ENCODE assay signal across 8 mouse cellular contexts in the genomic region with DNA sequence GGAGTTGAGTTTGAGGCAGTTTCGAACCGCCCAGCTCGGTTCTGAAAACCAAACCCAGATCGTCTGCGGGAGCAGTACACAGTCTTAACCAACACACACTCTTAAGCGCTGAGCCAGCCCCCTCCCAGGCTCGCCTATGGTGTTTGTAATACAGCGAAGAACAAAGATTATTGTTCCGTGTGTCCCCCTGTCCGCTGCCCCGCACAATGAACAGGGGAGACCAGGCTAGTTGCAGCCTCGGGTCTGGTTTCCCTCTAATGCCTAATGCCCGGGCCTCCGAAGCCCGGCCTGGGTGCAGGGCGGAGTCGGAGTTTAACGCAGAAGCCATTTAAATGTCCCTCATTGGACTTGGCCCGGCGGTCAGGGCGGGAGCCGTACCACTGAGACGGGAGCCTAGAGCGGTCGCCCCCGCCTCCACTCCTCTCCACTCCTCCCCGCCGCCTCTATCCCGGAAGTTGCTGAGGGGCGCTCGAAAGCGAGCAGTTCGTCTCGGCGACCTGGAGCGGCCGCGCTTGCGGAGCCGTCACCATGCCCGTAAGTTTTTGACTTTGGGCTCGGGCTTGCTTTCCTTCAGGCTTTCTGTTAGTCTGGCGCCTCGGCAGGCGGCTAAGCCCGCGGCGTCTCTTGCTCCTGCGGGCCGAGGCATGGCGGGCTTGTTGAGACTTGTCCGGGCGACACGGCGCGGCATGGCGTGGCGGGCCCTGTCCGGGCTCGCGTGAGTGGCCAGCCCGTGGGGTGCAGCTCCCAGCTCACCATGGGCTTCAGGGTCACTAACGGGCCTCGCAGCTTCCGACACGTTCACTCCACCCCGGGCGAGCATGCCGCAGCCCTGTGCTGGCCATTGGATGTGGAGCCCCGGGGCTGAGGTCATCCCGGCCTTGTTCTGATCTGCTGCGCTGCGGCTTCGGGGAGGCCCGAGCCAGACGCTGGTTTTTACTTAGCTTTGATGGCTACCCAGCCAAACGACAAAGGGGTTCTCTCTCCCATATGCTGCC. TPM values are rescaled to one million over a fixed set of nuclear protein-coding genes. Genes with fewer than 3 reads are reported as not detected.
A peak's percentile ranks its signal among the peaks of the same experiment; 100 is the strongest.
DNase-seq lines count a peak whose midpoint lies in the region; ATAC-seq and TF ChIP-seq lines count a peak whose summit lies in the region.

A gene (plus strand): TSS at position 440 of the 995 bp plus-strand sequence.

- peak; percentile 62; the same call in 1 of the 2 replicates for TF ChIP-seq POLR2A in cortical plate, adult 2 months (IDR thresholded peaks at IDR 0.05; ENCODE audit: extremely low read depth, insufficient read depth, low read length)

- ATAC-seq in activated CD4-positive, CD25-positive, alpha-beta regulatory T cell, adult 4 months: peak; percentile 92

- peaks cover 18% of the 10 kb centered on the region for H3K36me3 ChIP-seq in megakaryocyte, embryonic 14.5 days (replicated peaks; ENCODE audit: low read length)

- H3K4me1 ChIP-seq in cortical plate, adult 2 months (ENCODE audit: control insufficient read depth, insufficient read depth, low read length): peaks cover 2% of the 10 kb centered on the region; the same call in 1 of the 2 replicates
- peaks cover 21% of the 10 kb centered on the region for H3K4me1 ChIP-seq in megakaryocyte, embryonic 14.5 days

- DNase-seq in gastrocnemius, adult 8-10 months (ENCODE audit: low spot score in 2 of 2): peak; percentile 93 to 95
- peak; percentile 79 for DNase-seq in hindlimb bud, embryonic 11.5 days (ENCODE audit: extremely low spot score, low read depth, low spot score)
- peak; percentile 74 to 84 for DNase-seq in left cerebral cortex, adult 8-10 months (ENCODE audit: low spot score in 2 of 2)
- DNase-seq in right cerebral cortex, postnatal 10 days (ENCODE audit: low spot score in 2 of 2): peak; percentile 94 to 95
- peak; percentile 93 for DNase-seq in urinary bladder, postnatal 25 days (ENCODE audit: low spot score)

- no peaks in the 10 kb centered on the region for H3K9me3 ChIP-seq in megakaryocyte, embryonic 14.5 days

- H3K4me3 ChIP-seq in cortical plate, adult 2 months (ENCODE audit: insufficient read depth, low read length): peak within 1 kb of the TSS; percentile 53
- H3K4me3 ChIP-seq in megakaryocyte, embryonic 14.5 days (replicated peaks): peak within 1 kb of the TSS; percentile 96

- H3K27me3 ChIP-seq in megakaryocyte, embryonic 14.5 days (replicated peaks): no peaks in the 10 kb centered on the region

- TF ChIP-seq CTCF in cortical plate, adult 2 months (IDR thresholded peaks at IDR 0.05; ENCODE audit: extremely low read depth, insufficient read depth, low read length): no peak

- H3K27ac ChIP-seq in cortical plate, adult 2 months (ENCODE audit: insufficient read depth, low read length): peak within 1 kb of the TSS; percentile 43

RNA-seq across cellular contexts. Expression of the gene that starts here (rescaled TPM):
- polyA plus RNA-seq in activated CD4-positive, CD25-positive, alpha-beta regulatory T cell, adult 4 months (2017; shearing (Covaris generic)): 100 to 1,000 TPM; 217 to 295 TPM
- polyA plus RNA-seq in cortical plate, adult 2 months (2012; rRNA removed): 43.3 and 54.1 TPM in 2 replicates
- total RNA-seq in gastrocnemius, adult 8-10 months (2022): 100 to 1,000 TPM; 223 to 268 (median 240) TPM
- 10 to 100 TPM; 32.7 to 44.1 (median 37.2) TPM for total RNA-seq in left cerebral cortex, adult 8-10 months (2022)
- polyA plus RNA-seq in megakaryocyte, embryonic 14.5 days (2012; ENCODE audit: insufficient read depth, low replicate concordance): 23.8 and 219 TPM in 2 replicates

Comparison
In these comparisons a context has a peak if more than half of its experiments do, and no peak if none do; other contexts are left out.
1. Peak in every context shown above with its lines: DNase-seq, ATAC-seq, H3K4me3 ChIP-seq and H3K27ac ChIP-seq.
2. RNA of the gene that starts here (total RNA-seq): 223 to 268 TPM in gastrocnemius, adult 8-10 months; 32.7 to 44.1 TPM in left cerebral cortex, adult 8-10 months; every median in the first group is over 4 times any median in the second.